Mouse (Mus musculus): ENCODE results near the gene Pcdh9. TPM values are rescaled to one million over a fixed set of nuclear protein-coding genes. Genes with fewer than 3 reads are reported as not detected.

Pcdh9 gene
- polyA plus RNA-seq, 1 experiment from 2014 or later, result 56.2 TPM

DNA sequence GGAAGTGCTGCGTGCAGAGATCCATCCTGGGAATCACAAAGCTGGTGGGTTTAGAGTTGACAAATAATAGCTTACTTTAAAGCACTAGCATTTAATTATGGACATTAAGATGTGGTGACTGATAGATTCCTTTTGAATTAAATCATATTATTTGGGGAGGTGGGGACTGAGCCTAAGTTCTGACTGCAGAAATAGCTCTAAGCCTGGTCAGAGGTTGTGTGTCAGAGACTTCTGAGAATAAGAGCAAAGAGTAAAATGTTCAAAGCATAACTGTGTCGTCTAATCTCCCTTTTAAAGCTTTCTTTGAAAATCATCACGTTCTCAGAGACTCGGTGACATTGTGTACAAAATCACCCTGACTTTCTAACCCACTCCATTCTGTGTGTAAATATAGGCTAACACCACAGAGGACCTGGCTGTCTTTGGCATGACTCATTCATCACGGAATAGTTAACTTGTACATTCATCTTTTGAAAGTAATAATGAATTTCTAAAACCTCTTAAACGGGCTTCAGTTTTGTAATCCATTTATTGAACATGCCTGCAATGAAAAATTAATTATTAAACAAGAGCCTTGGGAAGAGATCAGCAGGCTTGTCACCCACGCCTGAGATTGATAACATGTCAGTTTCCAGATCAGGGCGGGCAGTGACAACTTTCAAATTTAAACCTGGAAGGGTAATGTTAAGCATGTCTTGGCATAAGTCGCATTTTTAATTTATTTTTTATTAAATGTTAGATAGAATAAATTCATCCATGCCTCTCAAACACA lies 236.3 kb downstream of the Pcdh9 start:
- no peak for ATAC-seq (ENCODE audit: low FRiP score, low read depth)
- H3K9me3 ChIP-seq, result no peaks in the 10 kb centered on the region
- no peak overlapping the region for H3K4me3 ChIP-seq
- H3K27me3 ChIP-seq, result no peaks in the 10 kb centered on the region
- H3K4me1 ChIP-seq, result no peaks in the 10 kb centered on the region
- H3K4me2 ChIP-seq (replicated peaks), result no peak overlapping the region
- no peak overlapping the region for H3K9ac ChIP-seq
- WGBS, result 80% methylated on average over 9 of the region's 9 CpGs
- no peak overlapping the region for H3K27ac ChIP-seq
- H3K36me3 ChIP-seq, result no peaks in the 10 kb centered on the region

GRCm38 (mm10) chr14:93627241-93627640 lies 263.2 kb downstream of the Pcdh9 start:
- Histone ChIP-seq H3K9ac (no peak overlapping the region), H3K4me3 (no peak overlapping the region), H3K36me3 (no peaks in the 10 kb centered on the region), H3K4me2 (replicated peaks) (no peak overlapping the region), H3K4me1 (no peaks in the 10 kb centered on the region), H3K27me3 (no peaks in the 10 kb centered on the region), H3K9me3 (no peaks in the 10 kb centered on the region), H3K27ac (no peak overlapping the region)
- ATAC-seq (ENCODE audit: low FRiP score, low read depth), result no peak
- 67% methylated on average over 2 of the region's 2 CpGs for WGBS

- Histone ChIP-seq H3K27me3 (no peaks in the 10 kb centered on the region), H3K36me3 (no peaks in the 10 kb centered on the region), H3K4me3 (no peak overlapping the region), H3K4me2 (replicated peaks) (no peak overlapping the region), H3K4me1 (no peaks in the 10 kb centered on the region), H3K27ac (no peak overlapping the region), H3K9ac (no peak overlapping the region), H3K9me3 (no peaks in the 10 kb centered on the region)
- WGBS, result 80% methylated on average over 1 of the region's 1 CpGs
- no peak for ATAC-seq (ENCODE audit: low FRiP score, low read depth)
Measured at GRCm38 (mm10) chr14:93624144-93624543, 266.3 kb downstream of the Pcdh9 start.

- 72% methylated on average over 9 of the region's 9 CpGs for WGBS
- no peaks in the 10 kb centered on the region for H3K27me3 ChIP-seq
- no peak overlapping the region for H3K4me3 ChIP-seq
- H3K36me3 ChIP-seq, result no peaks in the 10 kb centered on the region
- no peak overlapping the region for H3K27ac ChIP-seq
- H3K4me1 ChIP-seq, result no peaks in the 10 kb centered on the region
- H3K4me2 ChIP-seq (replicated peaks), result no peak overlapping the region
- no peak overlapping the region for H3K9ac ChIP-seq
- H3K9me3 ChIP-seq, result no peaks in the 10 kb centered on the region
- no peak for ATAC-seq (ENCODE audit: low FRiP score, low read depth)
Measured at GRCm38 (mm10) chr14:93621211-93621610, 269.3 kb downstream of the Pcdh9 start.

DNA sequence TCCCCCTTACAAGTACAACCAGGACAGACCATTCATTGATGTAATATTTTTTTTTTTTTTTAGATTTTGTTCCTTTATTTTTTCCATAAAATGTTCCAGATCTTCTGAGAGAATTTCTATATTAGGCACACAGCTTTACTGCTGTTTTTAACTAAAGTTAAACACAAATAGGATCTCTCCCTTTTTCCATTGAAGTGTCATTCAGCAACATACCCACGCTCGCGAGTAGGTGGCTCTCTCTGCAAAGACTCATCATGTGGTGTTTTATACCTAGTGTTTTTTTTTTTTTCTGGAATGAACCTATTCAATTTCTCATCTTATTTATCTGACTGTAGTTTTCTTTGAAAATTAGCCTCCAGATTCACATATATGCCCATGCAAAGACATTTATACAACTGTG lies 282.9 kb downstream of the Pcdh9 start:
- no peak for ATAC-seq (ENCODE audit: low FRiP score, low read depth)
- Histone ChIP-seq H3K4me1 (no peaks in the 10 kb centered on the region), H3K4me2 (replicated peaks) (no peak overlapping the region), H3K27ac (no peak overlapping the region), H3K27me3 (no peaks in the 10 kb centered on the region), H3K4me3 (no peak overlapping the region), H3K9me3 (peaks cover 5% of the 10 kb centered on the region; the same call in 1 of the 2 replicates), H3K36me3 (no peaks in the 10 kb centered on the region), H3K9ac (no peak overlapping the region)
- WGBS, result 92% methylated on average over 3 of the region's 3 CpGs

DNA sequence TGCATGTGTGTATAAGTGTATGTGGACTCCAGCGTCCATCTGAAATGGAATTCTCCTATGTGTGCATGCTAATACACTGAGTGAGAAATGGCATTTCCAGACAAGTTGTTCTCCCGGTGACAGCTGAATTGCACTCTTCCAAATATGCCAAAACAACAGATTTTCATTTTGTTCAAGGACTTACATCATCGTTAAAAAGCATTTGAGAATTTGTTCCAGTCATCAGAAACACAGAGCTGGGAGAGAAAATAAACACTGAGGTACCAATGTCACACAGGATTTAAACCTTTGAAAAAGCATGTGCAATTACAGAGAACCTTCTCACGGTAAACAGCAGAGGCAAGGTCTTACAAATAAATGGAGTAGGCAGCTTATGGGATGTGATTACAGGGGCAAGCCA lies 290.5 kb downstream of the Pcdh9 start:
- 74% methylated on average over 4 of the region's 4 CpGs for WGBS
- Histone ChIP-seq H3K9me3 (no peaks in the 10 kb centered on the region), H3K27ac (no peak overlapping the region), H3K4me2 (replicated peaks) (no peak overlapping the region), H3K9ac (no peak overlapping the region), H3K36me3 (no peaks in the 10 kb centered on the region), H3K4me1 (no peaks in the 10 kb centered on the region), H3K4me3 (no peak overlapping the region), H3K27me3 (no peaks in the 10 kb centered on the region)
- ATAC-seq (ENCODE audit: low FRiP score, low read depth), result no peak

- no peaks in the 10 kb centered on the region for H3K27me3 ChIP-seq
- no peak overlapping the region for H3K4me3 ChIP-seq
- no peak for ATAC-seq (ENCODE audit: low FRiP score, low read depth)
- no peak overlapping the region for H3K27ac ChIP-seq
- no peaks in the 10 kb centered on the region for H3K4me1 ChIP-seq
- H3K9ac ChIP-seq, result no peak overlapping the region
- no peaks in the 10 kb centered on the region for H3K9me3 ChIP-seq
- no peak overlapping the region for H3K4me2 ChIP-seq (replicated peaks)
- H3K36me3 ChIP-seq, result no peaks in the 10 kb centered on the region
- WGBS, result 72% methylated on average over 3 of the region's 3 CpGs
Measured at GRCm38 (mm10) chr14:93585432-93586024, 305.0 kb downstream of the Pcdh9 start.

DNA sequence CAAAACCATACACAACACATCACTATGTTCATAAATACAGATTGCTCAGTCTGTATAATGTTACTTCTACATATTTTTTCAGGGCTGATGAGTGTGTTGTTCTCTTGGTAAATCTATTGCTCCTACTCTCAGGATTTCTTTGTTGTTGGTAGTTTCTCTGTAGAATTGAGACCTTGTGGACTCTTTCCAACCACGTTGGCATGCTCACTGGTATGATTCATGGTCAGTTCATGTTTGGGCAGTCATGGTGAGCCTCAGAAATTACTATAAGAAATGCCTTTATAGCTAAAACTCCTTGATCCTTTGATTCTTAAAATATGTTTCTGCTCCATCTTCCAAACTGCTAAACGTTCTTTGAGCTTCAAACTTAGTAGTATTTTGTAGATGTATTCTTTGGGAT lies 326.1 kb downstream of the Pcdh9 start:
- no peak overlapping the region for H3K4me2 ChIP-seq (replicated peaks)
- no peak overlapping the region for H3K9ac ChIP-seq
- H3K4me3 ChIP-seq, result no peak overlapping the region
- no peaks in the 10 kb centered on the region for H3K4me1 ChIP-seq
- H3K36me3 ChIP-seq, result no peaks in the 10 kb centered on the region
- no peak for ATAC-seq (ENCODE audit: low FRiP score, low read depth)
- H3K27ac ChIP-seq, result no peak overlapping the region
- no peaks in the 10 kb centered on the region for H3K9me3 ChIP-seq
- WGBS, result 75% methylated on average over 2 of the region's 2 CpGs
- no peaks in the 10 kb centered on the region for H3K27me3 ChIP-seq

- Histone ChIP-seq H3K4me1 (no peaks in the 10 kb centered on the region), H3K27ac (no peak overlapping the region), H3K36me3 (no peaks in the 10 kb centered on the region), H3K9me3 (no peaks in the 10 kb centered on the region), H3K9ac (no peak overlapping the region), H3K4me2 (replicated peaks) (no peak overlapping the region), H3K4me3 (no peak overlapping the region), H3K27me3 (no peaks in the 10 kb centered on the region)
- WGBS, result 81% methylated on average over 1 of the region's 1 CpGs
- no peak for ATAC-seq (ENCODE audit: low FRiP score, low read depth)
Measured at GRCm38 (mm10) chr14:93561577-93561976, 328.9 kb downstream of the Pcdh9 start.

GRCm38 (mm10) chr14:93553771-93554170 lies 336.7 kb downstream of the Pcdh9 start:
- 70% methylated on average over 3 of the region's 3 CpGs for WGBS
- H3K36me3 ChIP-seq, result no peaks in the 10 kb centered on the region

GRCm38 (mm10) chr14:93545575-93545974 lies 344.9 kb downstream of the Pcdh9 start:
- H3K9me3 ChIP-seq, result no peaks in the 10 kb centered on the region
- 0 out of 2 replicates have a peak, but pooled peaks cover 3% of the 10 kb centered on the region for H3K4me1 ChIP-seq
- H3K36me3 ChIP-seq, result no peaks in the 10 kb centered on the region
- no peak for ATAC-seq (ENCODE audit: low FRiP score, low read depth)
- H3K27me3 ChIP-seq, result no peaks in the 10 kb centered on the region
- no peak overlapping the region for H3K4me2 ChIP-seq (replicated peaks)
- H3K27ac ChIP-seq, result no peak overlapping the region
- no peak overlapping the region for H3K9ac ChIP-seq
- 81% methylated on average over 6 of the region's 6 CpGs for WGBS
- H3K4me3 ChIP-seq, result no peak overlapping the region

More at GRCm38 (mm10) chr14:93553771-93554170, 336.7 kb downstream of the Pcdh9 start:
- ATAC-seq (ENCODE audit: low FRiP score, low read depth), result no peak
- Histone ChIP-seq H3K27ac (no peak overlapping the region), H3K4me3 (no peak overlapping the region), H3K27me3 (no peaks in the 10 kb centered on the region), H3K4me2 (replicated peaks) (no peak overlapping the region), H3K9ac (no peak overlapping the region), H3K4me1 (no peaks in the 10 kb centered on the region), H3K9me3 (no peaks in the 10 kb centered on the region)

DNA sequence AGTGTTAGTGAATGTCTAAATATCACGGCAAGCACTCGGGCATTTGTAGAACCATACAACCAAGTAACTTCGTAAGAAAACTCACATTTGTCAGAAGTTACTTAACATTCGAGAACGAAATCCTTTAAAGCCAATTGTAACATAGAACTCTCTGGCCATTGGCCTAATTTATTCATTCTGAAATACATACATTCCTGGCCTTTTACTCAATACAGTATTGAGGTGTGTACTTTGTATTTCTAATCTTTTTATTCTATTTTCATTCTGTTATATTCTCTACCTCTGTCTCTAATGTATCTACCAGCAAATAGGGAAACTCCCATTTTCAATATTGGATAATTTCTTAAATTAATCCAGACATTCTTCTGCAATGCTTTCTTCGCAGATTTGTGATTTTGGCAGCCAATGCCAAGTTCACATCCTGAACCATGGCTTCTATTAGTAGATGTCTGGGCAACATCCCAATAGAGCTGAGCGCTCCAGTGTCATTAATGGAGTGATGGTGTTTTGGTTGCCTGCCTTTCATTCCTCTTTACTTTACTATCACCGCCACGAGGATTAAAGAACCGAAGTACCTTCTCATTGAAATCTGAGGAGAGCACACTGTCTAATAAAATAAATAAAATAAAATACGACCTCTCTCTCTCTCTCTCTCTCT lies 346.4 kb downstream of the Pcdh9 start:
- Histone ChIP-seq H3K4me1 (0 out of 2 replicates have a peak, but pooled peaks cover 3% of the 10 kb centered on the region), H3K27ac (no peak overlapping the region), H3K9me3 (no peaks in the 10 kb centered on the region), H3K4me2 (replicated peaks) (no peak overlapping the region), H3K36me3 (no peaks in the 10 kb centered on the region), H3K4me3 (no peak overlapping the region), H3K9ac (no peak overlapping the region), H3K27me3 (no peaks in the 10 kb centered on the region)
- 77% methylated on average over 11 of the region's 11 CpGs for WGBS
- no peak for ATAC-seq (ENCODE audit: low FRiP score, low read depth)

Data from limb, embryonic 13.5 days (tissue).